Mouse (Mus musculus) liver, embryonic 14.5 days (tissue): ENCODE data around the gene Plac8. TPM values are rescaled to one million over a fixed set of nuclear protein-coding genes. Genes with fewer than 3 reads are reported as not detected.

ENCODE experiments used
- ATAC-seq: fragments of 200-750 bp; cut with Nextera tagmentation; 2 replicates; pipeline ENCODE4 v1.8.0; 2017; ENCODE audit warnings: moderate number of reproducible peaks, mild to moderate bottlenecking, moderate library complexity; ENCODE audit not compliant: insufficient read depth
- DNase-seq, 3 experiments: peaks; one replicate each; pipeline ENCODE4 v3.0.0-alpha.2; 2012 to 2013; ENCODE audit warnings: low read depth in 3 of 3, low spot score in 3 of 3
- H3K27ac ChIP-seq: fragments of 300-500 bp; sonication (generic); 2 replicates; pipeline ENCODE4 v1.5.1; 2014; ENCODE audit warnings: moderate library complexity, mild to moderate bottlenecking, control low read depth, inconsistent platforms
- H3K27me3 ChIP-seq: fragments of 300-500 bp; sonication (generic); 2 replicates; pipeline ENCODE4 v1.6.1; 2014; ENCODE audit warnings: mild to moderate bottlenecking, low read length, moderate library complexity; ENCODE audit not compliant: control insufficient read depth, insufficient read depth
- H3K36me3 ChIP-seq: fragments of 300-500 bp; sonication (generic); replicated peaks from 2 replicates; pipeline ENCODE4 v1.6.1; 2014; ENCODE audit warnings: low read depth; ENCODE audit not compliant: control insufficient read depth, insufficient read depth
- H3K4me1 ChIP-seq, 2 experiments: fragments of 200-500 bp in 1 of 2; fragments of 300-500 bp in 1 of 2; sonication (generic) in 1 of 2; replicated peaks; 2 replicates each; pipeline ENCODE4 v1.6.1; 2012 to 2014; ENCODE audit warnings: antibody characterized with exemption in 1 of 2, inconsistent platforms in 1 of 2, low read length in 1 of 2; ENCODE audit not compliant: control insufficient read depth in 2 of 2, insufficient read depth in 2 of 2
- H3K4me2 ChIP-seq: fragments of 300-500 bp; sonication (generic); 2 replicates; pipeline ENCODE4 v1.6.1; 2014; ENCODE audit warnings: low read depth, mild to moderate bottlenecking, control low read depth, moderate library complexity
- H3K4me3 ChIP-seq, 2 experiments: fragments of 200-500 bp in 1 of 2; fragments of 300-500 bp in 1 of 2; sonication (generic) in 1 of 2; 2 replicates each; pipeline ENCODE4 v1.5.1; 2012 to 2014; ENCODE audit warnings: low read depth in 2 of 2, low read length in 2 of 2, mild to moderate bottlenecking in 2 of 2, control low read depth in 1 of 2, inconsistent platforms in 1 of 2, moderate library complexity in 1 of 2; ENCODE audit not compliant: insufficient read depth in 1 of 2
- H3K9ac ChIP-seq: fragments of 300-500 bp; sonication (generic); replicated peaks from 2 replicates; pipeline ENCODE4 v1.6.1; 2014; ENCODE audit warnings: mild to moderate bottlenecking, control low read depth, moderate library complexity
- H3K9me3 ChIP-seq: fragments of 300-500 bp; sonication (generic); 2 replicates; pipeline ENCODE4 v1.6.1; 2016; ENCODE audit warnings: low read length, mixed read lengths; ENCODE audit not compliant: control insufficient read depth
- CTCF ChIP-seq: IDR thresholded peaks from 2 replicates; pipeline ENCODE4 v1.5.1; 2016; ENCODE audit warnings: antibody characterized with exemption, low read depth, control low read depth
- EP300 ChIP-seq: IDR thresholded peaks from 2 replicates; pipeline ENCODE4 v1.6.1; 2016; ENCODE audit warnings: antibody characterized with exemption, low read depth
- WGBS: fragments of 180-500 bp; shearing (Covaris S2); extraction: QIAGEN DNeasy Blood & Tissue Kit; methylation state at CpG from one replicate; pipeline ENCODE4 v1.1.7; 2014; ENCODE audit not compliant: insufficient replicate concordance; 5-methylcytosine and 5-hydroxymethylcytosine counted together
- polyA plus RNA-seq, 2 experiments: library from polyadenylated mRNA; depleted of rRNA in 1 of 2; stranded (reverse) in 1 of 2; unstranded in 1 of 2; fragments of >200 nt; fragmentation: Nextera tagmentation in 1 of 2; extraction: Ambion mirVana in 1 of 2; gene quantifications; 2 replicates each; pipeline versions ENCODE4 v1.2.1 to v1.2.3; 2012 to 2014

Gene Plac8
- polyA plus RNA-seq, 2 experiments: 64.3 to 91.1 TPM

DNA sequence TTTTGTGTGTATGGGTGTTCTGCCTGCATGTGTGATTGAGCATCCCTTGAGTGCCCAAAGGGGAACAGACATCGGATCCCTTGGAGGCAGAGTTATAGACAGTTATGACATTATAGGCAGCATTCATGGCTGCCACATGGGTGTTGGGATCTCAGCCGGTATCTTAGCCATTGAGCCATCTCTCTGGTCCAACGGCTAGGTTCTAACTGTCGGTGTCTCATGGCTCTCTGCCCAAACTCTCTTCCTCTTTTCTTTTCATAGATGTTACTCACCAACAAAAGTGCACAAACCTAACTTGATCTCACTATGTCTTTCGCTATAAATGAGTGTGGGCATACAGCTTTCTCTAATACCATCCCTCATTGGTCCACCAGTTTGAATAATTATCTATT, 10.4 kb upstream of the Plac8 start:
- H3K36me3 ChIP-seq: no peaks in the 10 kb centered on the region
- no peak overlapping the region for H3K4me2 ChIP-seq
- WGBS: 35% methylated on average over 5 of the region's 5 CpGs
- TF ChIP-seq CTCF (no peak), EP300 (0 out of 2 replicates have a peak, but pooled peaks have one; percentile 19)
- no peak overlapping the region for H3K27ac ChIP-seq
- no peaks in the 10 kb centered on the region for H3K27me3 ChIP-seq
- ATAC-seq (no peak), DNase-seq (no peak)
- H3K9ac ChIP-seq: no peak overlapping the region
- H3K4me3 ChIP-seq: no peak overlapping the region
- peaks cover 0 to 5% of the 10 kb centered on the region in 2 experiments; a peak in 2 of 4 replicates for H3K4me1 ChIP-seq
- no peaks in the 10 kb centered on the region for H3K9me3 ChIP-seq

DNA sequence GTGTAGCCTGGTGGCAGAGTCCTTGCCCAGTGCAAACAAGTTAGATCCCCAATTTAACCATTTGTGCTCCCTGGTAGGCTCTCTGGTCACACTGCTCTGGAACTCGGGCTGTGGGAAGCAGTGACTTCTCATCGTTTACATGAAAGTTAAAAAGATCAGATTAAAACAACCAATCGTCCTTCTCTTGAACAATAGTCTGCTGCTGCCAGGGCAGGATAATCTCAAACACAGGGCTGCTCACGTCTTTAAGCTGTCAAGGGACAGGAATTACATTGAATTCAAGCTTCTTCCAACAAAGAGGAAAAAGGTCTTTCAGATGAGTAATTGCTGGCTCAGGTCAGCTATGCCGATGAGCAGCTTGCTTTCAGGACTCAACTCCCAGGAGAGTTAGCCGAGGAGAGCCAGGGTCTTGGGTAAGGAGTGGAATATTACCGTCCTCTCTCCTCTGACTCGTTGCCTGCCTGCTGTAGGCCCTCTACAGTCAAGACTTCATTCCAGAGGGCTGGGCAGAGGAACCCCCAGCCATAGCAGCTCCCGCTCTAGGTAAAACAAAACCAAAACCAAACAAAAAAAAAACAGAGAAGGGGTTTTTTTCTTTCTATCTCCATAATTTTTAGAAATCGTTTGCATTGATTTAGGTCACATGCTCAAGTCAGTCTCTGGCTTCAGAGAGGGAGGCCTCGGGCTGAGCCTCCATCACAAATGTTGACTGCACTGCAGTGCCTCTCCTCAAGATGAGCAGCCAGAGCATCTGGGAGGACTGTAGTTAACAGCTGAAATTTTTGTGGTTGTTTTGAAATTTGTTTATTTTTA, 9.8 kb upstream of the Plac8 start:
- Histone ChIP-seq H3K4me1 (peaks cover 0 to 5% of the 10 kb centered on the region in 2 experiments; a peak in 2 of 4 replicates), H3K27ac (no peak overlapping the region), H3K36me3 (no peaks in the 10 kb centered on the region), H3K9me3 (no peaks in the 10 kb centered on the region), H3K27me3 (no peaks in the 10 kb centered on the region), H3K4me3 (no peak overlapping the region), H3K4me2 (no peak overlapping the region), H3K9ac (no peak overlapping the region)
- no peak for TF ChIP-seq CTCF
- no peak for TF ChIP-seq EP300
- WGBS: 45% methylated on average over 11 of the region's 11 CpGs
- no peak for ATAC-seq
- DNase-seq: no peak

- H3K27ac ChIP-seq: no peak overlapping the region
- 57% methylated on average over 5 of the region's 5 CpGs for WGBS
- TF ChIP-seq EP300: no peak
- TF ChIP-seq CTCF: no peak
Measured at GRCm38 (mm10) chr5:100578863-100579411, 6.9 kb upstream of the Plac8 start.

DNA sequence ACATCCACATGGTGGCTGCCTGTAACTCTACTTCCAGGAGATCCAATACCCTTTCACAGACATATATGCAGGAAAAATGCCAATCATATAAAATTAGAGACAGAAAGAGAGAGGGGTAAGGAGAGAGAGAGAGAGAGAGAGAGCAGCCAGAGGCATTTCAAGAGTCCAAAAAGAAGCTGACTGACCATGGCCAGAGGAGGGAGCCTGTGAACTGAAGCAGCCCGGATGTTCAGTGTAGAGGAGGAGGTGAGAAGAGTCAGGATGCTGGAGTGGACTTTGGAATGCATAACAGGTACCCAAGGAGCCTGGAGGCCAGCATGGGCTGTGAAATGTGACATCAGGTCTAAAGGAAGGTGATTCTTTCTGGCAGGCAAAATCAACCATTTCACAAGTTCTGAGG, 2.7 kb upstream of the Plac8 start:
- TF ChIP-seq EP300 (no peak), CTCF (peak; percentile 32)
- Histone ChIP-seq H3K9me3 (no peaks in the 10 kb centered on the region), H3K4me1 (0 out of 4 replicates have a peak, but pooled peaks cover 0 to 3% of the 10 kb centered on the region in 2 experiments), H3K4me2 (no peak overlapping the region), H3K27me3 (peaks cover 3% of the 10 kb centered on the region; the same call in 1 of the 2 replicates), H3K9ac (no peak overlapping the region), H3K36me3 (no peaks in the 10 kb centered on the region), H3K27ac (no peak overlapping the region), H3K4me3 (no peak overlapping the region)
- 39% methylated on average over 1 of the region's 1 CpGs for WGBS
- ATAC-seq: no peak
- DNase-seq: no peak

More at GRCm38 (mm10) chr5:100578863-100579411, 6.9 kb upstream of the Plac8 start:
- Histone ChIP-seq H3K4me3 (no peak overlapping the region), H3K9ac (no peak overlapping the region), H3K9me3 (no peaks in the 10 kb centered on the region), H3K36me3 (no peaks in the 10 kb centered on the region), H3K4me1 (peaks cover 0 to 5% of the 10 kb centered on the region in 2 experiments; a peak in 2 of 4 replicates), H3K27me3 (no peaks in the 10 kb centered on the region), H3K4me2 (no peak overlapping the region)
- ATAC-seq (no peak), DNase-seq (no peak)

DNA sequence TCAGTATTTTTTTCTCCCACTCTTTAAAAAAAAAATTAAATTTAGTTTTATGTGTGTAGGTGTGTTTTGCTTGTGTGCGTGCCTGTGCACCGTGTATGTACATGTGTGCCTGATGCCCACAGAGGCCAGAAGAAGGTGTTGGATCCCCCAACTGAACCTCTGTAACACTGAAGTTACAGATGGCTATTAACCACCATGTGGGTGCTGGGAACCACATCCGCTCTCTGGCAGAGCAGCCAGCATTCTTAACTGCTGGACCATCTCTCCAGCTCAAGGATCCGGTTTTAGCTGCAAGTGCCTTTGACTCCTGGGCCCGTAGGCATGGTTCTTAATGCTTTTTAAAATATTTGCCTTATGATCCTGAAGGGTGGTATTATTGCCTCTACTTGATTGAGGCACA, 1.2 kb upstream of the Plac8 start:
- Histone ChIP-seq H3K27ac (no peak overlapping the region), H3K4me2 (no peak overlapping the region), H3K4me1 (0 out of 4 replicates have a peak, but pooled peaks cover 0 to 3% of the 10 kb centered on the region in 2 experiments), H3K27me3 (peaks cover 3% of the 10 kb centered on the region; the same call in 1 of the 2 replicates), H3K4me3 (no peak overlapping the region), H3K9me3 (no peaks in the 10 kb centered on the region), H3K36me3 (no peaks in the 10 kb centered on the region), H3K9ac (no peak overlapping the region)
- ATAC-seq (no peak), DNase-seq (no peak)
- no peak for TF ChIP-seq CTCF
- no peak for TF ChIP-seq EP300
- WGBS: 66% methylated on average over 5 of the region's 5 CpGs
